34 mouse cellular contexts compared by ENCODE assay signal in genomic region chr7:65774388-65775015, GRCm38 (mm10).
DNase-seq lines count a peak whose midpoint lies in the region; ATAC-seq and TF ChIP-seq lines count a peak whose summit lies in the region.
"Had no signal": no experiment of that assay in that cellular context is flagged by ENCODE, and none has a peak within 500 bp of the region (broad histone marks: within the 10 kb centered on the region; RNA-seq: fewer than 3 reads in every experiment).

No protein-coding gene starts in this region.

- dilution Hi-C loops in CH12.LX (cut with MboI; ENCODE audit: extremely low pct_ligation_motif_present, extremely low pct_unique_long_range_greater_than_20kb, low sequenced_read_pairs): no loop called here

- H3K4me1 ChIP-seq in CH12.LX (ENCODE audit: control insufficient read depth in 1 of 2, insufficient read depth in 2 of 2): peaks cover 0 to 12% of the 10 kb centered on the region in 2 experiments; a peak in 2 of 4 replicates
- H3K4me1 ChIP-seq: embryonic facial prominence, embryonic 12.5 days; forebrain, embryonic 13.5 days; heart, embryonic 13.5 days; hindbrain, embryonic 10.5 days; liver, embryonic 13.5 days; midbrain, embryonic 10.5 days; midbrain, embryonic 15.5 days; neural tube, embryonic 12.5 days had no signal

- H3K9ac ChIP-seq in CH12.LX (ENCODE audit: insufficient read depth, low read depth): no peak overlapping the region
- H3K9ac ChIP-seq: embryonic facial prominence, embryonic 12.5 days; forebrain, embryonic 13.5 days; heart, embryonic 13.5 days; limb, embryonic 13.5 days; liver, embryonic 13.5 days; lung, embryonic 14.5 days; midbrain, embryonic 15.5 days; neural tube, embryonic 12.5 days had no signal

- intact Hi-C loops in heart, postnatal 36 days (cut with DNase I): no loop called here

- no peaks in the 10 kb centered on the region for H3K79me2 ChIP-seq in CH12.LX (replicated peaks; ENCODE audit: control insufficient read depth, extremely low read depth, insufficient read depth, poor library complexity, severe bottlenecking)

- H3K36me3 ChIP-seq in CH12.LX (replicated peaks in 1 of 2; ENCODE audit: control insufficient read depth in 1 of 2, insufficient read depth in 1 of 2, low read length in 1 of 2): no peaks in the 10 kb centered on the region
- H3K36me3 ChIP-seq: embryonic facial prominence, embryonic 12.5 days; heart, embryonic 13.5 days; hindbrain, embryonic 10.5 days; limb, embryonic 13.5 days; liver, embryonic 13.5 days; midbrain, embryonic 10.5 days; midbrain, embryonic 15.5 days; neural tube, embryonic 12.5 days had no signal

- peak; percentile 84 for DNase-seq in heart, adult 11 months
- no peak for DNase-seq in heart, postnatal 36 days
- DNase-seq in lung, postnatal 25 days (ENCODE audit: low spot score): peak; percentile 23
- DNase-seq in lung, postnatal 4 days: no peak
- no peak for DNase-seq in CH12.LX (ENCODE audit: extremely low read depth)
- DNase-seq in gonadal fat pad, adult 2 months (ENCODE audit: low read depth): peak; percentile 79
- DNase-seq in yolk sac, embryonic 10.5 days (ENCODE audit: low spot score): no peak
- DNase-seq: cerebellum, adult 11 months; cerebellum, adult 9-10 months; cerebellum, postnatal 36 days; gastrocnemius, postnatal 14 days; heart, adult 2 months; heart, postnatal 10 days; kidney, adult 18-20 months; kidney, postnatal 36 days; liver, embryonic 13.5 days; lung, embryonic 14.5 days; right cerebral cortex, adult 18-20 months; spleen, adult 18-20 months; thymus, postnatal 4 days had no signal

- no peak for ATAC-seq in activated CD4-positive, CD25-positive, alpha-beta regulatory T cell, adult 4 months
- ATAC-seq: forebrain, embryonic 13.5 days; hindbrain, embryonic 16.5 days; midbrain, embryonic 15.5 days had no signal

- H3K4me2 ChIP-seq in CH12.LX (ENCODE audit: insufficient read depth, low read depth, poor library complexity, severe bottlenecking): no peak overlapping the region
- H3K4me2 ChIP-seq: embryonic facial prominence, embryonic 12.5 days; forebrain, embryonic 13.5 days; heart, embryonic 13.5 days; limb, embryonic 13.5 days; liver, embryonic 13.5 days; lung, embryonic 14.5 days; midbrain, embryonic 15.5 days; neural tube, embryonic 12.5 days had no signal

- TF ChIP-seq EP300 in CH12.LX (IDR thresholded peaks at IDR 0.05; ENCODE audit: low read length): no peak

- TF ChIP-seq POLR2A in CH12.LX (IDR thresholded peaks at IDR 0.05; ENCODE audit: low read depth, low read length): no peak

- H3K27ac ChIP-seq in CH12.LX (ENCODE audit: insufficient read depth, low read depth): no peak overlapping the region
- H3K27ac ChIP-seq: embryonic facial prominence, embryonic 12.5 days; forebrain, embryonic 13.5 days; heart, adult 2 months; heart, embryonic 13.5 days; hindbrain, embryonic 10.5 days; layer of hippocampus, adult 2 months; left cerebral cortex, adult 2 months; limb, embryonic 13.5 days; liver, embryonic 13.5 days; midbrain, embryonic 10.5 days; midbrain, embryonic 15.5 days; neural tube, embryonic 12.5 days; stomach, postnatal 0 days had no signal

- TF ChIP-seq RAD21 in CH12.LX (IDR thresholded peaks at IDR 0.05; ENCODE audit: low read depth, low read length): no peak

- in situ Hi-C loops in CH12.LX (cut with MboI; ENCODE audit: low pct_ligation_motif_present, low pct_unique_long_range_greater_than_20kb, low sequenced_read_pairs): no loop called here

- H3K9me3 ChIP-seq in CH12.LX (replicated peaks; ENCODE audit: low read length): peaks cover 7% of the 10 kb centered on the region
- H3K9me3 ChIP-seq: embryonic facial prominence, embryonic 12.5 days; forebrain, embryonic 13.5 days; heart, embryonic 13.5 days; hindbrain, embryonic 10.5 days; limb, embryonic 13.5 days; liver, embryonic 13.5 days; midbrain, embryonic 10.5 days; midbrain, embryonic 15.5 days; neural tube, embryonic 12.5 days had no signal

- no peak for TF ChIP-seq CTCF in CH12.LX (conservative IDR thresholded peaks at IDR 0.05 in 1 of 2, IDR thresholded peaks at IDR 0.05 in 1 of 2; ENCODE audit: low read depth in 2 of 2, low read length in 2 of 2)

- peaks cover 38% of the 10 kb centered on the region for H3K27me3 ChIP-seq in CH12.LX (replicated peaks)
- H3K27me3 ChIP-seq: embryonic facial prominence, embryonic 12.5 days; forebrain, embryonic 13.5 days; limb, embryonic 13.5 days; liver, embryonic 13.5 days; midbrain, embryonic 15.5 days; neural tube, embryonic 12.5 days had no signal

- no peak overlapping the region for H3K4me3 ChIP-seq in CH12.LX (replicated peaks in 1 of 3; ENCODE audit: low read depth in 2 of 3, low read length in 2 of 3, poor library complexity in 1 of 3)
- H3K4me3 ChIP-seq: embryonic facial prominence, embryonic 12.5 days; erythroblast, embryonic 14.5 days; forebrain, embryonic 13.5 days; heart, adult 2 months; heart, embryonic 13.5 days; hindbrain, embryonic 10.5 days; layer of hippocampus, adult 2 months; left cerebral cortex, adult 2 months; limb, embryonic 13.5 days; liver, embryonic 13.5 days; midbrain, embryonic 10.5 days; midbrain, embryonic 15.5 days; neural tube, embryonic 12.5 days had no signal

TF ChIP-seq in CH12.LX, 34 proteins besides CTCF, POLR2A, EP300 and RAD21:
- TF ChIP-seq MAX (IDR thresholded peaks at IDR 0.05; ENCODE audit: low read length): 0 out of 2 replicates have a peak, but pooled peaks have one; percentile 37
- 0 out of 2 replicates have a peak, but pooled peaks have one; percentile 11 for TF ChIP-seq BHLHE40 (IDR thresholded peaks at IDR 0.05; ENCODE audit: low read depth, low read length)
- TF ChIP-seq JUND (conservative IDR thresholded peaks at IDR 0.05; ENCODE audit: low read depth, low read length): no peak
- no peak for TF ChIP-seq MXI1 (IDR thresholded peaks at IDR 0.05; ENCODE audit: low read depth, low read length)
- TF ChIP-seq HCFC1 (IDR thresholded peaks at IDR 0.05; ENCODE audit: low read depth, low read length): no peak
TF ChIP-seq in CH12.LX: peak in this region for 2.

Comparison
In these comparisons a context has a peak if more than half of its experiments do, and no peak if none do; other contexts are left out.
1. DNase-seq: peak in heart, adult 11 months (single experiment), lung, postnatal 25 days (single experiment) and gonadal fat pad, adult 2 months (single experiment); none in heart, postnatal 36 days (0 of 2), lung, postnatal 4 days (0 of 2), CH12.LX (single experiment) and yolk sac, embryonic 10.5 days (single experiment).